Mouse (Mus musculus): ENCODE data around the gene Rpp25.

DNA sequence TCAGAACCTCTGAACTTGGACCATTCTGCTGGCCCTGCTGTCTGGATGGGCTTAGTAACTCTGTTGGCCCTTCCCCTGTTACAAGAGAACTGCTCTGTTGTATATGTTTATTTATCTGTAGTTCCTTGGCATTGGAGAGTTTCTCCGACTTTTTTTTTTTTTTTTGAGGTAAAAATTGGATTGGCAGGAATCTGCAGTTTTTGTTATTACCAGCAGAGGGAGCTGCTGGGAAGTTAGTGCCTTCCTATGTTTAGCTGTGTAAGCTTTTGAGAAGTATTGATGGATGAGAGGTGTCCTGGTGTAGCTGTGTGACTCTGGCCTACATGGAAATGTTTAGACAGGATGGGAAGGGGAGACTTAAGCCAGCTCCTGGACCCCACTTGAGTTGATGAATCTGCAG lies 37.5 kb downstream of the Rpp25 start:
- TF ChIP-seq CTCF (IDR thresholded peaks at IDR 0.05; ENCODE audit: low read depth) (peak; percentile 83), EP300 (optimal IDR thresholded peaks at IDR 0.05) (no peak)
